Mouse (Mus musculus) testis, adult 2 months (tissue): ENCODE data around the gene Lrmp.
"Not testable (repeated sequence)": the region's sequence is repeated elsewhere in the genome, so short reads cannot be mapped to it uniquely, and the experiment has no call there.

Experiments used
- CTCF ChIP-seq: fragments of 200-500 bp; IDR thresholded peaks from 2 replicates; pipeline ENCODE4 v1.5.1; 2012; ENCODE audit warnings: low read depth, mild to moderate bottlenecking, inconsistent platforms, low read length, moderate library complexity; ENCODE audit not compliant: control insufficient read depth, insufficient read depth, insufficient replicate concordance
- POLR2A ChIP-seq: fragments of 200-500 bp; IDR thresholded peaks from 2 replicates; pipeline ENCODE4 v1.6.1; 2012; ENCODE audit warnings: low read depth, mild to moderate bottlenecking, inconsistent platforms, low read length, moderate library complexity; ENCODE audit not compliant: control insufficient read depth

- not testable (repeated sequence) for TF ChIP-seq CTCF, POLR2A
These were observed 22.3 kb upstream of the Lrmp start for GRCm38 (mm10) chr6:145093038-145093622.
